11 mouse cellular contexts compared by ENCODE assay signal in the genomic region with DNA sequence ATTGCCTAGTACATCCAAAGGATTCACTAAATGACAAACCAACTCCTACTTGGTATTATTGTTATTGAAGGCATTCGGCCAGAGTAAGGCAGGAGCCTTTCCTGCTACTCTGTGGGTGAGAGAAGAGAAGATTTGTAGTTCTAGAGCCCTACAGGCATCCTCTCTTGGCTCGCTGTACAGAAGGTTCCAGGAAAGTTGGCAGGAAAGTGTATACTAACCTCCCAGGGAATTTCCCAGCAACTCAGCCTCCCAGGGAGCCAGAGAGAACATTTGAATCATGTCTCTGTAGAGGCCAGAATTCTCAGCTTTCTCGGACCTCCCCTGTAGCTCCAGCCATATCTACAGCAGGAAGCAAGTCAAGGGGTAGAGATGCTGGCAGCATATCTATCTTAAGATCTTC. TPM values are rescaled to one million over a fixed set of nuclear protein-coding genes. Genes with fewer than 3 reads are reported as not detected.
A peak's percentile ranks its signal among the peaks of the same experiment; 100 is the strongest.
DNase-seq lines count a peak whose midpoint lies in the region; ATAC-seq and TF ChIP-seq lines count a peak whose summit lies in the region.
"Had no signal": no experiment of that assay in that cellular context is flagged by ENCODE, and none has a peak within 500 bp of the region (broad histone marks: within the 10 kb centered on the region; RNA-seq: fewer than 3 reads in every experiment).

No protein-coding gene starts in this region.

- no peak for TF ChIP-seq CTCF in heart, adult 2 months (IDR thresholded peaks at IDR 0.05)
- no peak for TF ChIP-seq CTCF in stomach, postnatal 0 days (IDR thresholded peaks at IDR 0.05; ENCODE audit: low read depth)

- H3K9ac ChIP-seq in heart, adult 2 months (ENCODE audit: low read depth, low read length): no peak overlapping the region
- no peak overlapping the region for H3K9ac ChIP-seq in stomach, postnatal 0 days (ENCODE audit: low read length)
- H3K9ac ChIP-seq: hindbrain, embryonic 15.5 days had no signal

- H3K4me1 ChIP-seq in heart, adult 2 months (ENCODE audit: control insufficient read depth, insufficient read depth, low read length): peaks cover 14% of the 10 kb centered on the region
- peaks cover 25% of the 10 kb centered on the region for H3K4me1 ChIP-seq in heart, embryonic 10.5 days
- H3K4me1 ChIP-seq in stomach, postnatal 0 days (replicated peaks; ENCODE audit: control insufficient read depth, insufficient read depth): no peaks in the 10 kb centered on the region; the same call in 1 of the 2 replicates
- H3K4me1 ChIP-seq: hindbrain, embryonic 15.5 days had no signal

- no peak overlapping the region for H3K4me2 ChIP-seq in stomach, postnatal 0 days (replicated peaks; ENCODE audit: low read depth)
- H3K4me2 ChIP-seq: hindbrain, embryonic 15.5 days had no signal

- no peaks in the 10 kb centered on the region for H3K9me3 ChIP-seq in heart, embryonic 10.5 days
- H3K9me3 ChIP-seq in stomach, postnatal 0 days (ENCODE audit: control insufficient read depth, low read length): no peaks in the 10 kb centered on the region
- H3K9me3 ChIP-seq: hindbrain, embryonic 15.5 days had no signal

- intact Hi-C loops in heart, adult 2 months (cut with DNase I): no loop called here
- intact Hi-C loops in heart, postnatal 10 days (cut with DNase I): no loop called here

- DNase-seq in heart, adult 2 months: peak in 1 of 2 experiments; percentile 60
- no peak for DNase-seq in heart, embryonic 10.5 days (ENCODE audit: low spot score)
- DNase-seq in testis, postnatal 14 days (ENCODE audit: low spot score): peak; percentile 44
- no peak for DNase-seq in testis, postnatal 10 days (ENCODE audit: low spot score)
- DNase-seq in heart, postnatal 10 days: peak; percentile 54 to 59
- DNase-seq in stomach, postnatal 0 days (ENCODE audit: low spot score): no peak

- WGBS in heart, adult 2 months: 16% methylated on average over 3 of the region's 3 CpGs
- WGBS in heart, embryonic 10.5 days: 79% methylated on average over 3 of the region's 3 CpGs
- 41% methylated on average over 3 of the region's 3 CpGs for WGBS in stomach, postnatal 0 days

- no peaks in the 10 kb centered on the region for H3K36me3 ChIP-seq in heart, adult 2 months (ENCODE audit: control insufficient read depth, insufficient read depth, low read length)
- no peaks in the 10 kb centered on the region for H3K36me3 ChIP-seq in heart, embryonic 10.5 days
- H3K36me3 ChIP-seq in stomach, postnatal 0 days (ENCODE audit: control insufficient read depth, insufficient read depth, low read length): no peaks in the 10 kb centered on the region
- H3K36me3 ChIP-seq: hindbrain, embryonic 15.5 days had no signal

- H3K4me3 ChIP-seq in heart, adult 2 months: no peak overlapping the region
- no peak overlapping the region for H3K4me3 ChIP-seq in heart, embryonic 10.5 days
- no peak overlapping the region for H3K4me3 ChIP-seq in stomach, postnatal 0 days (ENCODE audit: low read depth, low read length)
- H3K4me3 ChIP-seq: hindbrain, embryonic 15.5 days had no signal

- peak; percentile 37; the same call in 1 of the 2 replicates for TF ChIP-seq EP300 in heart, adult 2 months (IDR thresholded peaks at IDR 0.05; ENCODE audit: insufficient read depth, low read depth, low read length)
- no peak for TF ChIP-seq EP300 in stomach, postnatal 0 days (optimal IDR thresholded peaks at IDR 0.05)

- H3K79me2 ChIP-seq in heart, adult 2 months (replicated peaks; ENCODE audit: control insufficient read depth, insufficient read depth, low read length): no peaks in the 10 kb centered on the region

- no peak for TF ChIP-seq POLR2A in heart, adult 2 months (IDR thresholded peaks at IDR 0.05; ENCODE audit: insufficient read depth, low read depth, low read length)

- ATAC-seq in stomach, postnatal 0 days (ENCODE audit: low FRiP score, low TSS enrichment): no peak; the same call in 1 of the 2 replicates
- no peak for ATAC-seq in megakaryocyte-erythroid progenitor cell, adult 5-6 weeks (replicated peaks; ENCODE audit: low FRiP score, low TSS enrichment, poor library complexity, severe bottlenecking)
- no peak for ATAC-seq in megakaryocyte, adult 5-6 weeks (ENCODE audit: poor library complexity, severe bottlenecking)
- ATAC-seq: forebrain, embryonic 14.5 days had no signal

- H3K27ac ChIP-seq in heart, adult 2 months: no peak overlapping the region; the same call in none of the 2 replicates
- H3K27ac ChIP-seq in heart, embryonic 10.5 days: no peak overlapping the region
- H3K27ac ChIP-seq in stomach, postnatal 0 days (replicated peaks): peak overlapping the region; percentile 35; the same call in 1 of the 2 replicates
- H3K27ac ChIP-seq: hindbrain, embryonic 15.5 days had no signal

- H3K27me3 ChIP-seq in heart, adult 2 months (ENCODE audit: control insufficient read depth, insufficient read depth, low read length): no peaks in the 10 kb centered on the region
- H3K27me3 ChIP-seq in heart, embryonic 10.5 days (ENCODE audit: insufficient read depth, poor library complexity, severe bottlenecking): no peaks in the 10 kb centered on the region
- no peaks in the 10 kb centered on the region for H3K27me3 ChIP-seq in stomach, postnatal 0 days (ENCODE audit: control insufficient read depth, insufficient read depth, low read length)
- H3K27me3 ChIP-seq: hindbrain, embryonic 15.5 days had no signal

RNA-seq across cellular contexts. Expression of a gene that starts 33.4 kb away (rescaled TPM):
- 1,000 to 10,000 TPM; 2,956 to 3,430 TPM for total RNA-seq in heart, adult 2 months (2021)
- 2,611 and 2,797 TPM in 2 replicates for polyA plus RNA-seq in heart, adult 2 months (2012; rRNA removed)
- 1,706 and 1,823 TPM in 2 replicates for polyA plus RNA-seq in heart, embryonic 10.5 days (2016; fragmentation: Nextera tagmentation; extraction: Ambion mirVana)
- 1,000 to 10,000 TPM; 1,753 to 1,826 TPM for total RNA-seq in heart, postnatal 10 days (2021)
- polyA plus RNA-seq in stomach, postnatal 0 days (2015; fragmentation: Nextera tagmentation; extraction: Ambion mirVana): 2,976 and 2,992 TPM in 2 replicates
- total RNA-seq in megakaryocyte-erythroid progenitor cell, adult 5-6 weeks (2014; fragmentation: Nextera tagmentation): 1,910 and 1,948 TPM in 2 replicates
- 775 and 886 TPM in 2 replicates for total RNA-seq in megakaryocyte-erythroid progenitor cell, adult 5-6 weeks (2017)
- total RNA-seq in megakaryocyte, adult 5-6 weeks (2015): 1,271 and 1,296 TPM in 2 replicates
- 513 and 615 TPM in 2 replicates for total RNA-seq in megakaryocyte, adult 5-6 weeks (2017)

RNA-seq across cellular contexts. Expression of a gene that starts 47.6 kb away (rescaled TPM):
- 1 to 10 TPM; 2.6 to 5.5 TPM for total RNA-seq in heart, adult 2 months (2021)
- polyA plus RNA-seq in heart, adult 2 months (2012; rRNA removed): 2.9 and 4.5 TPM in 2 replicates
- 93.8 and 122 TPM in 2 replicates for polyA plus RNA-seq in heart, embryonic 10.5 days (2016; fragmentation: Nextera tagmentation; extraction: Ambion mirVana)
- total RNA-seq in heart, postnatal 10 days (2021): 10 to 100 TPM; 22.3 to 25.9 TPM
- polyA plus RNA-seq in stomach, postnatal 0 days (2015; fragmentation: Nextera tagmentation; extraction: Ambion mirVana): 20.7 and 23.8 TPM in 2 replicates
- total RNA-seq in megakaryocyte-erythroid progenitor cell, adult 5-6 weeks (2014; fragmentation: Nextera tagmentation): 147 and 222 TPM in 2 replicates
- total RNA-seq in megakaryocyte-erythroid progenitor cell, adult 5-6 weeks (2017): 82.0 and 83.4 TPM in 2 replicates
- 204 and 205 TPM in 2 replicates for total RNA-seq in megakaryocyte, adult 5-6 weeks (2015)
- total RNA-seq in megakaryocyte, adult 5-6 weeks (2017): 85.5 and 116 TPM in 2 replicates

RNA-seq across cellular contexts. Expression of a gene that starts 54.4 kb away (rescaled TPM):
- under 1 TPM; 0.10 to 0.11 TPM for total RNA-seq in heart, adult 2 months (2021)
- polyA plus RNA-seq in heart, adult 2 months (2012; rRNA removed): 0.45 and 0.47 TPM in 2 replicates
- 0.73 and 0.95 TPM in 2 replicates for polyA plus RNA-seq in heart, embryonic 10.5 days (2016; fragmentation: Nextera tagmentation; extraction: Ambion mirVana)
- under 1 TPM; 0.20 to 0.36 TPM for total RNA-seq in heart, postnatal 10 days (2021)
- 0.36 and 0.58 TPM in 2 replicates for polyA plus RNA-seq in stomach, postnatal 0 days (2015; fragmentation: Nextera tagmentation; extraction: Ambion mirVana)
- total RNA-seq in megakaryocyte-erythroid progenitor cell, adult 5-6 weeks (2014; fragmentation: Nextera tagmentation): not detected in 2 replicates
- not detected in 2 replicates for total RNA-seq in megakaryocyte-erythroid progenitor cell, adult 5-6 weeks (2017)
- total RNA-seq in megakaryocyte, adult 5-6 weeks (2015): not detected in 2 replicates
- total RNA-seq in megakaryocyte, adult 5-6 weeks (2017): not detected in 2 replicates
- total RNA-seq: common myeloid progenitor, adult 5-6 weeks had no signal

RNA-seq across cellular contexts. Expression of a gene that starts 54.5 kb away (rescaled TPM):
- 1 to 10 TPM; 5.9 to 6.5 TPM for total RNA-seq in heart, adult 2 months (2021)
- polyA plus RNA-seq in heart, adult 2 months (2012; rRNA removed): 11.1 and 14.2 TPM in 2 replicates
- polyA plus RNA-seq in heart, embryonic 10.5 days (2016; fragmentation: Nextera tagmentation; extraction: Ambion mirVana): 51.5 and 57.6 TPM in 2 replicates
- total RNA-seq in heart, postnatal 10 days (2021): 10 to 100 TPM; 10.4 to 12.1 TPM
- 14.7 and 14.8 TPM in 2 replicates for polyA plus RNA-seq in stomach, postnatal 0 days (2015; fragmentation: Nextera tagmentation; extraction: Ambion mirVana)
- total RNA-seq in megakaryocyte-erythroid progenitor cell, adult 5-6 weeks (2014; fragmentation: Nextera tagmentation): 16.1 and 23.6 TPM in 2 replicates
- total RNA-seq in megakaryocyte-erythroid progenitor cell, adult 5-6 weeks (2017): 6.0 and 20.1 TPM in 2 replicates
- 3.1 and 5.6 TPM in 2 replicates for total RNA-seq in megakaryocyte, adult 5-6 weeks (2015)
- 7.1 and 11.8 TPM in 2 replicates for total RNA-seq in megakaryocyte, adult 5-6 weeks (2017)

Comparison
In these comparisons a context has a peak if more than half of its experiments do, and no peak if none do; other contexts are left out.
1. DNase-seq: peak in testis, postnatal 14 days (single experiment) and heart, postnatal 10 days (2 of 2); none in heart, embryonic 10.5 days (single experiment), testis, postnatal 10 days (single experiment) and stomach, postnatal 0 days (single experiment).